Mouse (Mus musculus) megakaryocyte, embryonic 14.5 days (primary cell): Measurements from ENCODE around the gene Snx29.

Experiments used
- FLI1 ChIP-seq: IDR thresholded peaks from 2 replicates; pipeline ENCODE4 v1.6.1; 2012; ENCODE audit warnings: low read length, inconsistent platforms, mixed read lengths
- GATA1 ChIP-seq: IDR thresholded peaks from 3 replicates; pipeline ENCODE4 v1.6.1; 2012; ENCODE audit warnings: mixed read lengths, low read length, inconsistent platforms, borderline replicate concordance

GRCm38 (mm10) chr16:11282655-11283232 lies 40.0 kb upstream of the Snx29 start:
- no peak for TF ChIP-seq GATA1
- no peak for TF ChIP-seq FLI1
